9 mouse cellular contexts compared by ENCODE assay signal in genomic region chr6:54164777-54165176, GRCm38 (mm10).
DNase-seq lines count a peak whose midpoint lies in the region; ATAC-seq and TF ChIP-seq lines count a peak whose summit lies in the region.
"Had no signal": no experiment of that assay in that cellular context is flagged by ENCODE, and none has a peak within 500 bp of the region (broad histone marks: within the 10 kb centered on the region; RNA-seq: fewer than 3 reads in every experiment).

No protein-coding gene starts in this region.

- H3K4me3 ChIP-seq in testis, adult 2 months (ENCODE audit: control insufficient read depth, low read depth, low read length) = no peak overlapping the region
- no peak overlapping the region for H3K4me3 ChIP-seq in liver, postnatal 0 days (ENCODE audit: low read depth, low read length)
- H3K4me3 ChIP-seq in forebrain, embryonic 15.5 days = no peak overlapping the region
- H3K4me3 ChIP-seq: limb, embryonic 13.5 days had no signal

- ATAC-seq in inflammation-experienced regulatory T-cells, adult 6 months = peak; percentile 63
- ATAC-seq in liver, postnatal 0 days = peak; percentile 68
- no peak for ATAC-seq in forebrain, embryonic 15.5 days (replicated peaks)

- no peak for TF ChIP-seq EP300 in liver, postnatal 0 days (IDR thresholded peaks at IDR 0.05; ENCODE audit: low read depth)

- no peaks in the 10 kb centered on the region for H3K9me3 ChIP-seq in liver, postnatal 0 days (ENCODE audit: low read length)
- H3K9me3 ChIP-seq in forebrain, embryonic 15.5 days = no peaks in the 10 kb centered on the region
- H3K9me3 ChIP-seq: limb, embryonic 13.5 days had no signal

- no peak overlapping the region for H3K4me2 ChIP-seq in liver, postnatal 0 days (ENCODE audit: low read depth, low read length)
- no peak overlapping the region for H3K4me2 ChIP-seq in forebrain, embryonic 15.5 days (replicated peaks)
- H3K4me2 ChIP-seq: limb, embryonic 13.5 days had no signal

- DNase-seq in testis, postnatal 14 days (ENCODE audit: low spot score) = no peak
- peak; percentile 42 to 53 for DNase-seq in adrenal gland, adult 18-20 months (ENCODE audit: low spot score in 2 of 2)
- DNase-seq in cerebellum, postnatal 25 days = peak; percentile 64 to 79
- DNase-seq in liver, postnatal 0 days = peak; percentile 68
- peak; percentile 54 for DNase-seq in right cerebral cortex, postnatal 14 days

- no peak overlapping the region for H3K9ac ChIP-seq in liver, postnatal 0 days (replicated peaks)
- H3K9ac ChIP-seq in forebrain, embryonic 15.5 days (replicated peaks) = no peak overlapping the region
- H3K9ac ChIP-seq: limb, embryonic 13.5 days had no signal

- TF ChIP-seq CTCF in testis, adult 2 months (IDR thresholded peaks at IDR 0.05; ENCODE audit: control insufficient read depth, insufficient read depth, insufficient replicate concordance, low read depth, low read length) = peak; percentile 49; the same call in 1 of the 2 replicates
- TF ChIP-seq CTCF in liver, postnatal 0 days (IDR thresholded peaks at IDR 0.05; ENCODE audit: low read depth) = peak; percentile 82

- no peaks in the 10 kb centered on the region for H3K36me3 ChIP-seq in testis, adult 2 months (ENCODE audit: control insufficient read depth, insufficient read depth, low read length)
- no peaks in the 10 kb centered on the region for H3K36me3 ChIP-seq in liver, postnatal 0 days (replicated peaks; ENCODE audit: insufficient read depth, low read length)
- H3K36me3 ChIP-seq in forebrain, embryonic 15.5 days = no peaks in the 10 kb centered on the region
- H3K36me3 ChIP-seq: limb, embryonic 13.5 days had no signal

- no peak overlapping the region for H3K27ac ChIP-seq in testis, adult 2 months (ENCODE audit: control insufficient read depth, insufficient read depth, low read depth, low read length)
- H3K27ac ChIP-seq in liver, postnatal 0 days (ENCODE audit: low read depth) = no peak overlapping the region
- H3K27ac ChIP-seq in forebrain, embryonic 15.5 days (replicated peaks) = no peak overlapping the region
- H3K27ac ChIP-seq: limb, embryonic 13.5 days had no signal

- no peak for TF ChIP-seq POLR2A in testis, adult 2 months (IDR thresholded peaks at IDR 0.05; ENCODE audit: control insufficient read depth, low read depth, low read length)

- no peaks in the 10 kb centered on the region for H3K27me3 ChIP-seq in testis, adult 2 months (ENCODE audit: control insufficient read depth, insufficient read depth, low read length)
- H3K27me3 ChIP-seq in liver, postnatal 0 days (ENCODE audit: insufficient read depth, low read length) = no peaks in the 10 kb centered on the region
- H3K27me3 ChIP-seq in forebrain, embryonic 15.5 days = no peaks in the 10 kb centered on the region
- H3K27me3 ChIP-seq: limb, embryonic 13.5 days had no signal

- WGBS in liver, postnatal 0 days (ENCODE audit: insufficient replicate concordance) = 44% methylated on average over 4 of the region's 4 CpGs
- 38% methylated on average over 4 of the region's 4 CpGs for WGBS in forebrain, embryonic 15.5 days

- H3K4me1 ChIP-seq in testis, adult 2 months (ENCODE audit: control insufficient read depth, insufficient read depth, low read length) = no peaks in the 10 kb centered on the region
- peaks cover 17% of the 10 kb centered on the region for H3K4me1 ChIP-seq in liver, postnatal 0 days (ENCODE audit: insufficient read depth)
- H3K4me1 ChIP-seq in forebrain, embryonic 15.5 days = peaks cover 10% of the 10 kb centered on the region; the same call in 1 of the 2 replicates
